Mouse (Mus musculus) large intestine, adult 2 months (tissue): ENCODE results near the gene Slc26a8. TPM values are rescaled to one million over a fixed set of nuclear protein-coding genes. Genes with fewer than 3 reads are reported as not detected.

ENCODE experiments used
- DNase-seq: peaks from one replicate; pipeline ENCODE4 v3.0.0-alpha.2; 2012; ENCODE audit warnings: low read depth, low spot score
- WGBS: fragments of 180-500 bp; shearing (Covaris S2); methylation state at CpG from one replicate; pipeline ENCODE4 v1.1.7; 2018; 5-methylcytosine and 5-hydroxymethylcytosine counted together
- polyA plus RNA-seq: library from polyadenylated mRNA; depleted of rRNA; stranded (reverse); fragments of >200 nt; gene quantifications from 2 replicates; pipeline ENCODE4 v1.2.3, GENCODE M21; 2012; rRNA removed

The Slc26a8 gene
- polyA plus RNA-seq, 1 experiment: 0.14 TPM

- DNase-seq: no peak
- 87% methylated on average over 4 of the region's 4 CpGs for WGBS
These were observed 74.7 kb downstream of the Slc26a8 start for GRCm38 (mm10) chr17:28615332-28615731.

GRCm38 (mm10) chr17:28613096-28613495 is 76.9 kb downstream of the Slc26a8 start:
- no peak for DNase-seq
- 83% methylated on average over 6 of the region's 6 CpGs for WGBS

GRCm38 (mm10) chr17:28612603-28613002 is 77.4 kb downstream of the Slc26a8 start:
- DNase-seq: no peak

GRCm38 (mm10) chr17:28609543-28609942 is 80.5 kb downstream of the Slc26a8 start:
- WGBS: 44% methylated on average over 3 of the region's 3 CpGs
- no peak for DNase-seq

More at GRCm38 (mm10) chr17:28612603-28613002, 77.4 kb downstream of the Slc26a8 start:
- 68% methylated on average over 2 of the region's 2 CpGs for WGBS

GRCm38 (mm10) chr17:28601557-28602250 is 88.3 kb downstream of the Slc26a8 start:
- WGBS: 86% methylated on average over 9 of the region's 9 CpGs
- DNase-seq: no peak

GRCm38 (mm10) chr17:28600780-28601179 is 89.3 kb downstream of the Slc26a8 start:
- 78% methylated on average over 5 of the region's 5 CpGs for WGBS
- DNase-seq: no peak

- WGBS: 54% methylated on average over 4 of the region's 4 CpGs
- no peak for DNase-seq
These were observed 96.1 kb downstream of the Slc26a8 start for GRCm38 (mm10) chr17:28593965-28594364.

- 10% methylated on average over 4 of the region's 4 CpGs for WGBS
- peak; percentile 39 for DNase-seq
These were observed 97.0 kb downstream of the Slc26a8 start for GRCm38 (mm10) chr17:28592998-28593397.

- no peak for DNase-seq
- 91% methylated on average over 5 of the region's 5 CpGs for WGBS
These were observed 98.6 kb downstream of the Slc26a8 start for GRCm38 (mm10) chr17:28591476-28591875.

- 80% methylated on average over 3 of the region's 3 CpGs for WGBS
These were observed 99.4 kb downstream of the Slc26a8 start for GRCm38 (mm10) chr17:28590596-28590995.

GRCm38 (mm10) chr17:28588591-28588990 is 101.4 kb downstream of the Slc26a8 start:
- DNase-seq: no peak
- 46% methylated on average over 2 of the region's 2 CpGs for WGBS

More at GRCm38 (mm10) chr17:28590596-28590995, 99.4 kb downstream of the Slc26a8 start:
- DNase-seq: no peak

Other genes with a start within 250 kb of the Slc26a8 start
- gene Fkbp5, start 172.7 kb downstream of the Slc26a8 start, polyA plus RNA-seq: 12.8 and 17.9 TPM in 2 replicates
- not detected in 2 replicates for gene Armc12, start 159.4 kb downstream of the Slc26a8 start, polyA plus RNA-seq
- 0.38 TPM in 1 of 2 replicates, not detected in the other for gene Clpsl2, start 140.8 kb downstream of the Slc26a8 start, polyA plus RNA-seq
- 606 and 786 TPM in 2 replicates for gene Clps, start 129.5 kb downstream of the Slc26a8 start, polyA plus RNA-seq
- gene Lhfpl5, start 114.6 kb downstream of the Slc26a8 start, polyA plus RNA-seq: 0.63 and 0.84 TPM in 2 replicates
- 26.6 and 38.3 TPM in 2 replicates for gene Srpk1, start 67.5 kb downstream of the Slc26a8 start, polyA plus RNA-seq
- gene Mapk14, start 1.1 kb upstream of the Slc26a8 start, polyA plus RNA-seq: 49.0 and 62.1 TPM in 2 replicates
- 0.26 and 0.44 TPM in 2 replicates for gene AC170998.1, start 35.9 kb upstream of the Slc26a8 start, polyA plus RNA-seq
- 387 and 424 TPM in 2 replicates for gene Mapk13, start 79.1 kb upstream of the Slc26a8 start, polyA plus RNA-seq
- 71.3 and 102 TPM in 2 replicates for gene Brpf3, start 110.9 kb upstream of the Slc26a8 start, polyA plus RNA-seq
- gene Pnpla1, start 168.2 kb upstream of the Slc26a8 start, polyA plus RNA-seq: 1.0 and 1.5 TPM in 2 replicates
- gene 4930539E08Rik, start 225.1 kb upstream of the Slc26a8 start, polyA plus RNA-seq: 31.1 and 47.3 TPM in 2 replicates